Mouse (Mus musculus) liver, postnatal 0 days (tissue): ENCODE data around the gene Pbld2.

Experiments
- CTCF ChIP-seq: sonication (generic); IDR thresholded peaks from 2 replicates; pipeline ENCODE4 v1.5.1; 2016; ENCODE audit warnings: antibody characterized with exemption, low read depth
- EP300 ChIP-seq: IDR thresholded peaks from 2 replicates; pipeline ENCODE4 v1.6.1; 2016; ENCODE audit warnings: antibody characterized with exemption, low read depth, mild to moderate bottlenecking

DNA sequence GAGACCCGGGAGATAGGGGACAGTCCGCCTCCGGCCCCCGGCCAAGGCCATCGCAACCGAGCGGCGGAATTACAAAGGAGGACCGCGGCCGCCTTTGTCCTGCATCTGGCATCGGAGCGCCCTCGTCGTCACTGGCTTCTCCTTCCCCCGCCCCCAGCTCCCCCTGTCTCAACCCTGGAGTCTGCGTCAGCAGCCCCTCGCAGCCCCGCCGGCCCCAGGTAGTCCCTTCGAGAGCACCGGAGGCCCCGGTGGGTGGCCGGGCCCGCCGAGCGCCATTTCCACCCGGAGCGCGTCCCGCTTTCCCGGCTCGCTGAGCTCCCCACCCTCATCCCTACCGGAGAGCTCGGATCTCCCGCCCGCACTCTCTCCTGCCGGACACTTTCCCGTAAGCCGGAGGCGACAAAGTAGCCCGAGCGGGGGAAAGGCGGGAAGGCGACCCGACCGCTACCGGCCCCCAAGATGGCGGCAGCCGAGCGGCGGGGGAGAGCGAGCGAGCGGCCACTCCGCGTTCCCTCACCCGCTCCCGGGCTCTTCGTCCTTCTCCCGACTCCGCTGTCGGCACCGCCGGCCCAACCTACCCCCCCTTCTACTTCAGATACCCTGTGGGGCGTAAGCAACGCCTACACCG lies 880 bp upstream of the Pbld2 start:
- no peak for TF ChIP-seq CTCF
- no peak for TF ChIP-seq EP300
